Mouse (Mus musculus) common myeloid progenitor, adult 5-6 weeks (primary cell): ENCODE data around the gene Tigar. TPM values are rescaled to one million over a fixed set of nuclear protein-coding genes. Genes with fewer than 3 reads are reported as not detected.

ENCODE experiments used
- ATAC-seq: replicated peaks from 2 replicates; pipeline ENCODE4 v1.8.0; 2016; ENCODE audit warnings: low read depth, mild to moderate bottlenecking, moderate TSS enrichment, inconsistent platforms; ENCODE audit not compliant: poor library complexity, severe bottlenecking
- total RNA-seq: library from RNA; stranded (forward); fragments of 200-1000, 187-1606 nt; gene quantifications from 2 replicates; pipeline ENCODE4 v1.2.3, GENCODE M21; 2017

Gene Tigar
- total RNA-seq, 1 experiment from 2014 or later = 4.1 TPM

DNA sequence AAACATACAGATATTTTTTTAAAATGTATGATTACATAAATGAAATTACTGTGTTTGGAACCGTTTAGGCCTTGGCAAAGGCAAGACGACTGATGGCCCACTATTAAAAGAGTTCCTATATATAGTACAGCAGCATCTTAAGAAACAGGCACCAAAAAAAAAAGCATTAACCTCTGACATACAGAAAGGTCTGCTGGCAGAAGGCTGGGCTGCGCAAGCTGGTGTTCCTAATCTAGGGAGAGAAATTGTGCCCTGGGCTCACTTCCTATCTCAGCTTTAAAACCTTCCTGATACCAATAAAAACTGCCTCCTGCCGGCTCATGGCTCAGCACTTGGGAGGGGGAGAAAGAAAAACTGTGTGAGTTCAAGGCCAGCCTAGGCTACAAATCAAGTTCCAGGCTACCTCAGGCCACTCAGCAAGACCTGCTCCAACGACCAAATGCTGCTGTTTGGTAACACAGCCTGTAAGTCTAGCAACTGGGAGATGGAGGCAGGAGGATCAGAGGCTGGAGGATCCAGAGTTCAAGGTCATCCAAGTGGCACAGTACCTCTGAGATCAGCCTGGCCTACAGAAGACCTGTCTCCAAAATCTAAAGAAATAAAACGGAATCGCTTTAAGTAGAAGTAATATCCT, 4.8 kb downstream of the Tigar start:
- no peak for ATAC-seq

DNA sequence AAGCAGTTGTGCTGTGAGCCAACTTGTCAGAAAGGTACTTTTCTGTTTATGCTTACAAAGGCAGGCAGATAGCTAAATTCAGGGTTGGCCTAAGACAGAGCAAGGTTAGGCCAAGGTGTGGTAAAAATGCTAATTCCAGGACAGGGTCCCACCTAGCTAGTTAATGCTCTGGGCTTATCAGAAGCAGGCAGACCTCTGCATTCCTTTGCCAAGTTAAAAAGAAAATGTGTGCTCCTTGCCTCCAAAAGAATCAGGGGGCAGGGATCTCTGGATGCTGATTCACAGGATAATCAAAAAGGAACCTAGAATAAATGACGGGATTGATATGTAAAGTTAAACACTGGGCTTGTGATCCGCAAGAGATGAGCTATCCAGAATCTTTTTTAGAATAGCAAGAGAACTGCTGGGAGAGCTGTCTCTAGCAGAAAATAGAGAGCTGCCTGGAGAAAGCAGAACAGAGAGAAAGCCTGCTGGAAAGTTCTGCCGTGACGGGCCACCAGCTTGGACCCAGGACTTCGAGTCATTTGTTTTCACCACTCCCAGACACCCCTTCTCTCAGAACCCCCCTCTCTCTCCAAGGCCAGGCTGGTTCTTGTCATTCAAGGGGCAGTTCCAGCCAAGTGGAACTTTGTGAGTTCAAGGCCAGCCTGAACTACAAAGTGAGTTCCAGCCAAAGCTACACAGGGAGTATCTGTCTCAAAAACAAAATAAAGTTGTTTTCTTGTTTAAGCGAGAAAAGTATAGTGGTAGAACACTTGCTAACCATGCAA, 5.7 kb downstream of the Tigar start:
- no peak for ATAC-seq

DNA sequence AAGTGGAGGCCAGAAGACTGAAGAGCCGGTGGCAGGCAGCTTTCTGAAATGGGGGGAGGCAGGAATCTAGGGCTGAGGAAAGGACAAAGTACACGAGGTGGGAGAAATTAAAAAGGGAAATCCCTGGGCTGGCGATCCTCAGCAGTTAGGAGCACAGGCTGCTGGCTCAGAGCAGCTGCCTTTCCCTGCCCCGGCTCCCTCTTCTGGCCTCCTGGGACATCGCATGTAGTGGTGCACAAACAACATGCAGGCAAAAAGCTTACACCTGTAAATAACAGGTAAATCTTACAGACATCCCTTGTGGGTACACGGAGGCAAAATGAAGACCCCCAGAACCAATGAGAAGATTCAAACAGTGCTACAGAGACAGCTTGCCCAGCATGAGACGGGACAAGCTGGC, 14.8 kb downstream of the Tigar start:
- ATAC-seq = 0 out of 2 replicates have a peak, but pooled peaks have one; percentile 32

DNA sequence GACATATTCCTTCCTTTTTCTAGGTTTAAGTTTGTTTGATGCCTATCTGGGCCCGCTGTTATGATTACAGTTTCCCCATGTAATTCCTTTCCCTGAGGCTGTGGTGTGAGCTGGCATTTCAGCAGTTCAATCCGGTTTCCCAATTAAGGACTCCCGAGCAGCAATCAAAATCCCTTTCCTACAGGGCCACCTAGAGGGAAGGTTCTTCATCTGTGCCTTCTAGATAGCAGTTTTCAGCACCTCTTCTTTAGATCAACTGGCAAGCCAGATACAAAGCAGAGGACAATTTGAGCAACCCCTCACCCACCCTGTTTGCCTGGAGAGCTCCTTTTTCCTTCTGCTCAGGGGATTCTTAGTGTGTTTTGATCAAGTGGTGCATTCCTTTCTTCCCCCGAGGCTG, 22.6 kb downstream of the Tigar start:
- ATAC-seq = no peak

DNA sequence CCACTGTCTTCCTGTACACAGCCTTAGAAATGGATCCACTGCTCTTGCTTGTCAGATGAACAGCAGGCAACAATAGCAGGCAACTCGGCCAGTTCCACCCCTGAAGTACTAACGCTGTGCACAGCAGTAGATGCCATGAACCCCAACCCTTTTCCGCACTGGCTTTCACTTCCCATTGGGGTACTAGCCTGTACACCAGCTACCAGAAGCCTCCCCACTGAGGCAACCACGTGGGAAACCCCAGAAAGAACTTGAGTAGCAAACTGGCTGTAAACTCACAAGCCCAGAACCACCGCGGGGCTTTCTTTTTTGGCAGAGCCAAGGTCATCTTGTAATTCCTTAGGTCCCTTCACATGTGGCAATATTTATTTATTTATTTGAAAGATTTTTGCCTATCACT, 27.5 kb downstream of the Tigar start:
- ATAC-seq = no peak

DNA sequence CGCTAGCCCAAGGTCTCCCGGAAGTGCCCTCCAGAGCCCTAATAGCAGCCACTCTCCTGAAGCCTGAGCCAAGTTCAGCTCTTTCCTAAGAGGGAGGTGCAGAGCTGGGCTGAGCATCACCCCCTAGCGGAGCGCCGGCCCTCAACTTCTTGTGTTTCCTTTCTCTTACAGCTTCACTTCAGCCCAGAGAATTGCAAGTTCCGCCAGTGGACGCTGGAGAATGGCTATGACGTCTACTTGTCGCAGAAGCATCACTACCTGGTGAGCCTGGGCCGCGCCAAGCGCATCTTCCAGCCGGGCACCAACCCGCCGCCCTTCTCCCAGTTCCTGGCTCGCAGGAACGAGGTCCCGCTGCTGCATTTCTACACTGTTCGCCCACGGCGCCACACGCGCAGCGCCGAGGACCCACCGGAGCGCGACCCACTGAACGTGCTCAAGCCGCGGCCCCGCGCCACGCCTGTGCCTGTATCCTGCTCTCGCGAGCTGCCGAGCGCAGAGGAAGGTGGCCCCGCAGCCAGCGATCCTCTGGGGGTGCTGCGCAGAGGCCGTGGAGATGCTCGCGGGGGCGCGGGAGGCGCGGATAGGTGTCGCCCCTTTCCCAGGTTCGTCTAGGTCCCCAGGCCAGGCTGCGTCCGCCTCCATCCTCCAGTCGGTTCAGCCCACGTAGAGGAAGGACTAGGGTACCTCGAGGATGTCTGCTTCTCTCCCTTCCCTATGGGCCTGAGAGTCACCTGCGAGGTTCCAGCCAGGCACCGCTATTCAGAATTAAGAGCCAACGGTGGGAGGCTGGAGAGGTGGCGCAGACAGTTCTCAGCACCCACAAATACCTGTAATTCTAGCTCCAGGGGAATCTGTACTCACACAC, 29.3 kb downstream of the Tigar start:
- peak; percentile 86 for ATAC-seq

DNA sequence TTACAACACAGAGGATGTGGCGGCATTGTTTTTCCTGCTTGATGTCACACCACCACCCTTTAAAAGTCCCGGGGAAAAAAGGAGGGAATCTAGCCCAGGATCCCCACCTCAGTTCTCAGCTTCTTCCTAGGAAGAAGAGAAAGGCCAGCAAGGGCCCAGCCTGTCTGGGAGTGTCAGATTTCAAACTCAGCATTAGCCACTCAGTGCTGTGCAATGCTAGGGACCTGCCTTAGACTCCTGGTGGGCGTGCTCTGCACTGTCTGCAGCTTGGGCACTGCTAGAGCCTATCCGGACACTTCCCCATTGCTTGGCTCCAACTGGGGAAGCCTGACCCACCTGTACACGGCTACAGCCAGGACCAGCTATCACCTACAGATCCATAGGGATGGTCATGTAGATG, 36.5 kb downstream of the Tigar start, which contains the start of gene Fgf23:
TSS of gene Fgf23 (plus strand) at position 86 of the 400 bp plus-strand sequence.
- no peak for ATAC-seq

DNA sequence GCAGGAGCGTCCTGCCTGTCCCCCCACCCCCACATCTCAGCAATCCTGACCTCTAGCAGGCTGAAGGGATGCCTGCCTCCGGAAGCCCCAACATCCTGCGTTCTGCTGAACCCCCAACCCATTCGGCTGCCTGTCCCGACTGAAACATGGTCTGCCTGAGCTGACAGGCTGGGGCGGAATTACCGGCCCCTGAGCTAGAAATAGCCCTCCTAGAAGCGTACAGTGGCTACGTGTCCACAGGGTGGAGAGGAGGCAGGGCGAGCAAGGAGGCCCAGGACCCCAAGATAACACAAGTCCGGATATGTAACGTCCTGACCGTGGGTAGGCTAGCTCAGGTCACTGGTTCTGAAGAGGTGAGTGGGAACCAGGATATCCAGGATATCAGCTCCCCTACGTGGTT, 44.5 kb downstream of the Tigar start:
- no peak; the same call in 1 of the 2 replicates for ATAC-seq

DNA sequence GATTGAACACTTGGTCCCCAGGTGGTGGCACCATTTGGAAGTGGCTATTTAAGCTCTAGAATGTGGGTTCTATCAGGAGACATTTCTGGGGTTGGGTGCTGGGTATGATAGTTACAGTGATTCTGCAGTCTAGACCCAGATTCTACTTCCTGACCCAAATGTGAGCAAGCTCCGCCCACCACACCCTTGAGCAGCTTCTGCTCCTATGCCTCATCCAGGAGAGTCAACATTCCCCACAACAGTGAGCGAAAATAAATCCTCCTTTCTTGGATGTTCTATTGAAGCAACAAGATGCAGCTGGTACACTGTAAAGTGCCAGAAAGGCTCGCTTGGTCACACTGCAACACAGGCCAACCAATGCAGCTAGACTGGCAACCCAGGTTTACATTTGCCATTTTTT, 45.4 kb downstream of the Tigar start:
- no peak for ATAC-seq

DNA sequence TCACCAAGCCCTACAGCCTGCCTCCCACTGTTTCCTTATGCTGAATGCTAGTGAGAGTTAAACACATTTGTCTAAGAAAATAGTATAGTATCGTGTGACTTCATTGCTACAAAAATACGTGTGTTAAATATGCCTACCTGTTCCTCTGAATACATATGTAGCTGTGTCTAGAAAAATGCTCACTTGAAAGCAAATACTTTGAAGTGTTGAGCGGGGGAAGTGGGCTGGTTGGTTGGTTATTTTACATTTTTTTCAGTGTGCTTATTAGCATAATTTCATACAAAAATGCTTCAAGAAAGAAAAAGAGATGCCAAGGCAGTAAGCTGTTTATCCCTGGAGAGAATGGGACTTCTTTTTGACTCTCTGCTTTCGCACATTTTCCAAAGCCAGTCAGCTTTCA, 49.4 kb downstream of the Tigar start:
- ATAC-seq = no peak

DNA sequence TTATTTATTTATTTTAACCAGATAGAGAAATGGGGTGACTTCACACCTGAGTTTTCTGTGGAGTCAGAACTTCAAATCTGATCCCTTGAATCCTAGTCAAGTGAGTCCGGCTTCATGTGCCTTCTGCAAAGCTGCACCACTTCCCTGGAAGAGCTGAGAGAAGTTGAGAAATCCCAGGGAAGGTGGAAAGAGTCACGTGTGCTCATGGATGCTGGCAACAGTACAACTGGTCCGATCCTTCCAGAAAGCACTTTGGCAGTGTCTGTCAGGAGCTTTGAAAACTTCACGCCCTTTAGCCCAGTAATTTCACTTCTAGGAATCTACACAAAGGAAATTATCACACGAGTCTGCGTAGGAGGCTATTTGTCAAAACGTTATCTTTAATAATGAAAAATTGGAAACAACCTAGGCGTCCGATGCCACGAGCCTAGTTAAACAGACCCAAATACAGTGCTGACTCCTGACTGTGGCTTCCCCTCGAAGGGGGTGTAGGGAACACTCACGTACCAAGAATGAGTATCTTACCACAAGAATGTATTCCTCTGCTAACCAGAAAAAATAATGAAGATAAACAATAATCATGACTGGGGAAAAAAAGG, 52.3 kb downstream of the Tigar start:
- no peak for ATAC-seq

DNA sequence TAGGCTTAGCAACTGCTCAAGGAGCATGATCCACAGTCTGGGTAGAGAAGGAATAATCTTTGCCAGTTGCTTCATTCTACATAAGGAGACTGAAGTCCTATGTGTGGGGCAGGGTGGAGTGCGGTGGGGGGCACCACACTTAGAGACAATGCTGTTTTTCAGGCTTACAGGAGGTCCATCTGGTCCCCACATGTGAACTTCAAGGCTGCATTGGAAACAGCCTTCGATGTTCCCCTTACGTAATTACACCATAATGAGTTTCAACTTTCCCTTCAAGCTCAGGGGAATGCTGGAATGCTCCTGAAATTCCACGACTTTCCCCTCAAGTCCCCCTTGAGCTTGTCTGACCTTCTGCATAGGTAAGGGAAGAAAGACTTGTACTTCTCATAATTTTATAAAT, 58.5 kb downstream of the Tigar start:
- ATAC-seq = no peak

DNA sequence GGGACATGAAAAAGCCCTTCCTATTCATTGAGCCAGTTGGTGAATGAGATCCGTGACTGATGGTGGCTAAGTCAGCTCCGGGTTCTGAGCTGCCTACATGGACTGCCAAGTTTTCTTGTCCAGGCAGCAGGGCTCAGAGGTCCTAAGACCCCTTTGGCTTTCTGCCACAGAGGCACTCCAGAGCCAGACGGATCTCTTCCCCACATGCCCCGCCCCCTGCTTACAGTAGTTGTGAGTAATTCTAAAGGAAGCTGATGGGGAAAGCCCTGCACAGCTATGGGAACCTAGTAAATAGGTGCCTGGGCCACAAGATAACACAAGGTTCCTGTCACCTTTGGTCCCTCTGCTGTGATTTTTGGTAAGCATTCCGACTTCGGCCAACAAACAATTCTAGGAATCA, 64.4 kb downstream of the Tigar start:
- ATAC-seq = no peak

Other genes with a start within 250 kb of the Tigar start
- not detected in 2 replicates for gene Dyrk4, start 187.7 kb downstream of the Tigar start, total RNA-seq
- gene Rad51ap1, start 170.0 kb downstream of the Tigar start, total RNA-seq = 152 and 154 TPM in 2 replicates
- 29.9 and 45.7 TPM in 2 replicates for gene D6Wsu163e, start 169.6 kb downstream of the Tigar start, total RNA-seq
- gene Fgf6, start 94.0 kb downstream of the Tigar start, total RNA-seq = not detected in 2 replicates
- gene Fgf23, start 36.7 kb downstream of the Tigar start, total RNA-seq = not detected in 2 replicates
- gene Ccnd2, start 42.6 kb upstream of the Tigar start, total RNA-seq = 60.9 and 79.1 TPM in 2 replicates